Mouse (Mus musculus) large intestine, adult 2 months (tissue): ENCODE data around the gene Commd7. TPM values are rescaled to one million over a fixed set of nuclear protein-coding genes. Genes with fewer than 3 reads are reported as not detected.
"Not testable (repeated sequence)": the region's sequence is repeated elsewhere in the genome, so short reads cannot be mapped to it uniquely, and the experiment has no call there.

Experiments
- DNase-seq: peaks from one replicate; pipeline ENCODE4 v3.0.0-alpha.2; 2012; ENCODE audit warnings: low read depth, low spot score
- WGBS: fragments of 180-500 bp; shearing (Covaris S2); methylation state at CpG from one replicate; pipeline ENCODE4 v1.1.7; 2018; 5-methylcytosine and 5-hydroxymethylcytosine counted together
- polyA plus RNA-seq: library from polyadenylated mRNA; depleted of rRNA; stranded (reverse); fragments of >200 nt; gene quantifications from 2 replicates; pipeline ENCODE4 v1.2.3, GENCODE M21; 2012; rRNA removed

Commd7 gene
- polyA plus RNA-seq = 22.2 and 26.1 TPM in 2 replicates

- 3% methylated on average over 53 of the region's 53 CpGs for WGBS
- no peak for DNase-seq
Observed at GRCm38 (mm10) chr2:153631976-153632870, at the start of gene Commd7. Gene Commd7 (minus strand): TSS chr2:153632781.

DNA sequence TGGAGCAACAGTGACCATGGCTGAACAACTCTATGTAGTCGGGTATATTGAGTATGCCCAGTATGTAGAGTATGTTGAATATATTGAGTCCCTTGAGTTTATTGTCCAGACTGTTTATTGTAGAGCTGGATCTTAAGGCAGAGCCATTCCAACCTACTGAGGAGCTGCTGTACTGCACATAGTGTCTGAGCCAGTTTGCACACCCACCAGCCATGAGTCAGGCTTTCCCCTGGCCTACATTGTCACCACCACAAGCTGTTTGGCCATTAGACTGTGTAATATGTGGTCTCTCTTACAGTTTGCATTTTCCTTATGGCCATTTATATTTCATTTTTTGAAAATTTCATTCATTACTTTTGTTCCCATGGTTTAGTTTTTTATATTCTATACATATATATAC is 47.4 kb upstream of the Commd7 start:
- DNase-seq = no peak
- WGBS = 91% methylated on average over 1 of the region's 1 CpGs

GRCm38 (mm10) chr2:153677550-153677949 is 45.0 kb upstream of the Commd7 start:
- 59% methylated on average over 7 of the region's 7 CpGs for WGBS
- DNase-seq = no peak

DNA sequence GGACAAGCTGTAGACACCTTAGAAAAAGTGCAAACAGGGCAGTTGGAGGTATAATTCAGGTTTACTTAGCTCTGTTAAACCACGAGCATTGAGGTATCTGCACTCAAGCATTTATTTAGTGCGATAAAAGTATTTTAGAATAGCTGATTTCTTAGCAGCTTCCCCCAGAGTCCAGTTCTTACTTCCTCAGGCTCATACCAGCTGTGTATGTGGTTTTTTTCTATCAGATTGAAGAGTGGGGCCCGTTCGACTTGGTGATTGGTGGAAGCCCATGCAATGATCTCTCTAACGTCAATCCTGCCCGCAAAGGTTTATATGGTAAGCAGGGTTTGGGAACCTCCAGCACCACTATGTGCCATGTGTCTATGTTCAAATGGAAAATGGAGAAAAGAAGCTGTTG is 44.4 kb upstream of the Commd7 start:
- DNase-seq = no peak
- WGBS = 92% methylated on average over 6 of the region's 6 CpGs

DNA sequence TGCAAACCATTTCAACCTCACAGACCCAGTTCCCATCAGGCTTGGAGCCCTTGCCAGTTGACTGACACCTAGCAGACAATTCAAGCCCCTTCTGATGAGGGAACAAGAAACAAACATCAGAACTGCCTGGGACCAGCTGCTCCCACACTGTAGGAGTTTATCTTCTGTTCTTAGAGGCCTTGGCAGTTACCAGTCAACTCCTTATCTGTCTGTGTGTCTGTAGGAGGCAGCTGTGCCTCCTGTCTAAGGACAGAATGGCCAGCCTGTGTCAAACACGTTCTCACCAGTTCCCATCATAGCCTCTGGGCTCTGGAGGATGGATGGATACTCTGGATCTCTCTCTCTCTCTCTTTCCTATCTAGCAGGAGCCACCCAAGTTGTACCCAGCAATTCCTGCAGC is 42.8 kb upstream of the Commd7 start:
- WGBS = 75% methylated on average over 1 of the region's 1 CpGs
- not testable (repeated sequence) for DNase-seq

GRCm38 (mm10) chr2:153672619-153673018 is 40.0 kb upstream of the Commd7 start:
- DNase-seq = no peak
- WGBS = 92% methylated on average over 2 of the region's 2 CpGs

DNA sequence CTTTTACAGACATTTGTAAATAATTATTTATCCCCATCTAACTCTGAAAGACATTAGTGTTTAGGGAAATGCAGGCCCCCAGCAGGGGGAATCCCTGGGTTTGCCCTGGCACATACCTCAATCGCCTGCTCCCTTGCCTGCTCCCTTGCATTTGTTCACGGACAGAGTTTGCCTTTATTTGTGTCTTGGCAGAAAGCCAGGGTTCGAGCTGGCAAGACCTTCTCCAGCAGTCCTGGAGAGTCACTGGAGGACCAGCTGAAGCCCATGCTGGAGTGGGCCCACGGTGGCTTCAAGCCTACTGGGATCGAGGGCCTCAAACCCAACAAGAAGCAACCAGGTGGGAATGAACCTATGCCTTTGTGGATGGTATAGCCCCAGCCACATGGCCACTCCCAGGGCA is 37.5 kb upstream of the Commd7 start:
- 52% methylated on average over 5 of the region's 5 CpGs for WGBS
- no peak for DNase-seq

DNA sequence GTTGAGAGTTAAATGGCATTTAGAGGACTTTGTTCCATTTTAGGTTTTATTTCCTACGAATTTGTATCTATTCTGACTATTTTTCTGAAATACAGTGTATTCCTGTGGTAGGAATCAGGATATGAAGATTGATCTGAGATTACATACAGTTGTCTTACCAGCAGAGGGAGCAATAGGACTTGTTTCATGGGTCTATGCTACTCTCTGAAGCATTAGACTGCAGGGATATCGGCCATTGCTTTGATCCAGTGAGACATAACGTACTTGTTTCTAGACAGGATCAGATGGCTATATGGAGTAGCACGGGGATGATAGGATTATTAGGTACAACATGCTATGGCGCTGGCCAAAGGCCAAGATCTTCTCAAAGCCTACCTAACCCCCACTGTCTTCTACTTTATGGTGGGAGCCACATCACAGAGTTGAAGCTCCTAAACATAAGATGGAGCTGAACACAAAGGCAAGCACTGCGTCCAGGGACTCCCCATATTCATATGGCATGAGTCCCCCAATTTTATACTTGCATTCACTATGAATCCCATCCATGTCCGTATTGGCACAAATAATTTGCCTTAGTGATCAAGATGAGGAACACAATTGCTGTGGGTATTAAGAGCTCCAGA is 36.3 kb upstream of the Commd7 start:
- no peak for DNase-seq
- WGBS = 59% methylated on average over 7 of the region's 7 CpGs

- no peak for DNase-seq
- 78% methylated on average over 7 of the region's 7 CpGs for WGBS
Observed at GRCm38 (mm10) chr2:153665401-153665800, 32.8 kb upstream of the Commd7 start.

DNA sequence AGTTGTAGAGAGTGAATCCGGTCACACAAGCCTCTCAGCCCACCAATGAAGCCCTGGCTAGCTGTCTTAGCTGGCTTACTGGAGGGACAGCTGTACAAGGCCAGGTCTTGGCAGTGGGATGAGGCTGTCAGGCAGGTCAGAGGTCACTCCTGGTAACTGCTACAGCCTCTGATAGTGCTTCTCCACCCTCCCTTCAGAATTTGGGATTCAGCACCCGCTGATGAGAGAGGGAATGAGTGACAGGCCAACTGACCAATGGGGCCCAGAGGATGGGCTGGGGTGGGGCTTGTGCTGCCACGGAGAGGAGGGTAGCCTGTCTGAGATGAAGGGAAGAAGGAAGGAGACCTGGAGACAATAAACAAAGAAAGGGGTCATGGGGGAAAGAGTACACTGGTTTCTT is 28.0 kb upstream of the Commd7 start:
- 56% methylated on average over 3 of the region's 3 CpGs for WGBS
- no peak for DNase-seq

DNA sequence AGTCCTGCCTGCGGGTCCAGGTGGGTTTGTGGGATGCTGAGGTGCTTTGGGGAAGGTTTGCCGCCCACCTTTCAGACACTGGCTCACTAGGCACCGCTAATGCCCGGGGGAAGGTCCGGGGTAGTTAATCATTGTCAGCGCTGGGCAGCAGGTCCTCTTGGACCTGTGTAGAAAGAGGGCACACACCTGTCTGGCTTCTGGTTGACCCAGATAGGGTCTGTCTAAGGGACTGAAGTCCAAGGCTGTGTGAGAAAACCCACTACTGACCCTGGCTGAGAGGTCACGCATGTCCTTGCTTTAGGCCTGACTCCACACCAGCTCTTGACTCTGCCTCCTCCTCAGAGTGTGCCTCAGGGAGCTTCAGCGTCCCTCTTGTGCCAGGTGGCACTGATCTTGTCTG is 25.1 kb upstream of the Commd7 start:
- not testable (repeated sequence) for DNase-seq
- 65% methylated on average over 8 of the region's 8 CpGs for WGBS

DNA sequence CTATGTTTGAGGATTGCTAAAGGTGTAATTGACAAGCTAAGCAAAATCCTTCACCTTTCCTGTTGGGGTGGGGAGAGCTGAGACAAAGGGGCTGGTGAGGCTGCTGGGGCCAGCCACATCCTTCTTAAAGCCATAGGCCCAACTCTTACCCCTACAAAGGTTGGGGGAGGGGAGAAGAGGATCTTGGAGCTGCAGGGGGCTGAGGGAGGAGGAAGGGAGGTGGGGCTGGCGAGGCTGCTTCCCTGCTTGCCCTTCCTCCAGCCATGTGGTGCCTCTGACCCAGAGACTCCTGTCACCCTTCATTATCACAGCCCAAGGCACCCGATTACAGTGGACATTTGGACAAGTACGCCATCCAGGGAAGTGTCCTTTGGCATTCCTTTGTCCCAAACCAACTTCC is 19.1 kb upstream of the Commd7 start:
- WGBS = 88% methylated on average over 3 of the region's 3 CpGs
- DNase-seq = no peak

DNA sequence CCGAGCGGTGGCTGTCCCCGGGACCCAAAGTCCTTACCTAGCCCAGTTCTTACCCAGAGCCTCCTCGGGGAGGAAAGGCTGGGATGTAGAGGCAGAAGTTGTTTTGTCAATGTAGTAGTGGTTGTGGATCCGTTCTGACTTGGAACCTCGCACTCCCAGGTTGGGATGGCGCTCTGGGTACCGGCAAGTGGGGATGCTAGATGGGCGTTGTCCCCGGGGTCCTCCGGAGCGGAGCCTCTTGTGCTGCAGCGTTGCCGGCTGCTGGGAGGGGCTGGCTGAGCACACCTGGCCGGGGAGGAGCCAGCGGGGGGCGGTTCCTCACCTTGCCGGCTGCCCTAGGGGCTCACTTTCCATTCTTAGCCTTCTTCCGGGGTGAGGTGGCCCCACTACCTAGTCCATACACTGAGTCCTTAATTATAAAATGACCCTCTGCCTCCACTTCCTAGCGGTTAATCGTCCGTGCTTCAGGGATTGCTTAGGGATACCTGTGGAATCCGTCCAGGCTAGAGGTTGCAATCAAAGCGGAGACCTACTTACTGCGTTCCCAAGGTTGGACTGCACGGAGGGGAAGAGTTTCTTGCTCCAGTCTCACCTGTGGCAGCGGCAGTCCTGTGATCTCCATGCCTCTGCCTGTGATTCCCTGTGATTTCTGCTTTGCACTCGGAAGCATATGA is 17.6 kb upstream of the Commd7 start:
- WGBS = 5% methylated on average over 28 of the region's 28 CpGs
- DNase-seq = no peak

DNA sequence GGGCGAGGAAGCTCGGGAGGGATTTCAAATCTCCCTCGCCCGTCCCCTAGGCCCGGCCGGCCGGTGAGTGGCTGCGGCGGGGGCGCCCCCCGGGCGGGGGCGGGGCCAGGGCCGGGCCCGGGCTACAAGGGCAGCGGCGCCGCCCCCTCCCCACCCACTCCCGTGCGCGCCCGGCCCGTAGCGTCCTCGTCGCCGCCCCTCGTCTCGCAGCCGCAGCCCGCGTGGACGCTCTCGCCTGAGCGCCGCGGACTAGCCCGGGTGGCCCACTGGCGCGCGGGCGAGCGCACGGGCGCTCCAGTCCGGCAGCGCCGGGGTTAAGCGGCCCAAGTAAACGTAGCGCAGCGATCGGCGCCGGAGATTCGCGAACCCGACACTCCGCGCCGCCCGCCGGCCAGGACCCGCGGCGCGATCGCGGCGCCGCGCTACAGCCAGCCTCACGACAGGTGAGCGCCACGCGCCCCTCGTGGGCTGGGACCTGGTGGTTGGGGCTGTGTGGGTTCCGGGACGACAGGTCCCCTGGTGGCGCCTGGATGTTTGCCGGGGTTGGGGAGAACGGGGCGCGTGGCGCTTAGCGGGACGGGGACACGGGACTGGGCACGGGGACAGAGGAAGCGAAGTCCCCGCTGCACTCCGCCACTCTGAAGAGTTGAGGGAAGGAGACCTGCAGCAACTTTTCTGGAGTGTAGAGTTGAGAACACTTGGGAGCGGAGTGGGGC is 16.9 kb upstream of the Commd7 start, which contains the start of gene Dnmt3b:
Dnmt3b (plus strand) TSS at position 153 of the 716 bp plus-strand sequence.
- DNase-seq = no peak
- 1% methylated on average over 91 of the region's 93 CpGs for WGBS

DNA sequence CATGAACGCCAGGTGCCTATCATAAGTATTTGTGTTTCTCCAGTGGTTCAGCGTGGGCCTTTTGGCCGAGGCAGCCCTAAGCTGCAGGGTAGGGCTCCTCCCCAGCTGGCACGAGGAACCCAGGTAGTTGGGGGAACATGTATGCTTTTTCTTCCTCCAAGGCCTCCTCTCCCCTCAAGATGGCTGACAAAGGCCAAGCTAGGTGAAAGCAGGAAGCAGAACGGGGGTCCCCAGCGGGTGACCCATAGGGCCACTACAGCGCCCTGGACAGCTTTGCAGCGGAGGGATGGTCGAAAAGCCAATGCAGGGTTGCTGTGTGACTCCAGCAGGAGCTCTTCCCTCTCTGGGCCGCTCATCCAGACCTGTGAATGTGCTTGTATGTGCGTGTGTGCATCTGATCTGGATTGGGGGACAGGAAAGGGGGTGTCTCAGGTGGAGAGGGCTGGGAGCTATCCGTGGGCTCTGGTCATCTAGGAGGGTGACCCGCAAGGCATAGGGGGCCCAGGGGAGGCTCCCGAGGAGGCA is 16.3 kb upstream of the Commd7 start:
- no peak for DNase-seq
- 30% methylated on average over 14 of the region's 14 CpGs for WGBS

- no peak for DNase-seq
- WGBS = 52% methylated on average over 6 of the region's 6 CpGs
Observed at GRCm38 (mm10) chr2:153642999-153643398, 10.4 kb upstream of the Commd7 start.

DNA sequence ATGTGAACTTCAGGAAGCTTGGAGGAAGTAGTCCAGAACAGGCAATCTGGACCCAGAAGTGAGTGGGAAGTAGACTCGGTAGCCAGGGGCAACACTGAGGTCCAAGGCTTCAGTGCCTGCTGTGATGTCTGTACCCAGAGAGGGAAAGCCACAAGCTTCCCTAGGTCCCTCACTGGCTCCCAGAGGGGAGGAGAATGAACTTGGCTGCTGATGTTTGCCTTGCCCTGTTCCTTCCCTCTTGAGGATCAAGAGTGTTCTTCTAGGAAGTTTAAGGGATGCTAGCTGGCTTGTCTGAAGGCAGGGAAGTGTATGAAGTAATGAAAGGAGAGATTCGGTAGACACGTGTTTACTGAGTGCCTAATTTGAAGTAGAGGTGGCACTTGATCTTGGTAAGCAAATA is 9.9 kb upstream of the Commd7 start:
- no peak for DNase-seq
- WGBS = 25% methylated on average over 3 of the region's 3 CpGs

- no peak for DNase-seq
- 53% methylated on average over 15 of the region's 15 CpGs for WGBS
Observed at GRCm38 (mm10) chr2:153638977-153639680, 6.5 kb upstream of the Commd7 start.

DNA sequence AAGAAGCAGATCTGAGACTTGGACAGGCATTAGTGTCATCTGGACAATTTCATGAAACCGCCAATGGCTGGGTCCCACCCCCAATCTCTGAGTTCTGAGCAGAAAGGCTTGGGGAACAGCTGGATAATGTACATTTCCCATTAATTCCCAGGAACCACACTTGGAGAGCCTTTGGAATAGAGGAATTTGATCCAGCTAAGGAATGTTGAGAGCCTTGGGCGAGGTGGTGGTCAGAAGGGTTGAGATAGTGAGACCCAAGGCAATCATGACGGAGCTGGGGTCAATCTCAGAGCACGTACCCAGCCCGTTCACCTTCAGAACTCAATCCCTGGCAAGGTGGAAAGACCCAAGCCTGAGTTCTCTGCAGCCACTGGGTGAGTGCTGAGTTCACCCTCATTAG is 678 bp upstream of the Commd7 start:
- 85% methylated on average over 5 of the region's 5 CpGs for WGBS

More for the DNA sequence above, 678 bp upstream of the Commd7 start:
- DNase-seq = no peak
